Mouse (Mus musculus): ENCODE results near the gene Ipo8.

The Ipo8 gene

DNA sequence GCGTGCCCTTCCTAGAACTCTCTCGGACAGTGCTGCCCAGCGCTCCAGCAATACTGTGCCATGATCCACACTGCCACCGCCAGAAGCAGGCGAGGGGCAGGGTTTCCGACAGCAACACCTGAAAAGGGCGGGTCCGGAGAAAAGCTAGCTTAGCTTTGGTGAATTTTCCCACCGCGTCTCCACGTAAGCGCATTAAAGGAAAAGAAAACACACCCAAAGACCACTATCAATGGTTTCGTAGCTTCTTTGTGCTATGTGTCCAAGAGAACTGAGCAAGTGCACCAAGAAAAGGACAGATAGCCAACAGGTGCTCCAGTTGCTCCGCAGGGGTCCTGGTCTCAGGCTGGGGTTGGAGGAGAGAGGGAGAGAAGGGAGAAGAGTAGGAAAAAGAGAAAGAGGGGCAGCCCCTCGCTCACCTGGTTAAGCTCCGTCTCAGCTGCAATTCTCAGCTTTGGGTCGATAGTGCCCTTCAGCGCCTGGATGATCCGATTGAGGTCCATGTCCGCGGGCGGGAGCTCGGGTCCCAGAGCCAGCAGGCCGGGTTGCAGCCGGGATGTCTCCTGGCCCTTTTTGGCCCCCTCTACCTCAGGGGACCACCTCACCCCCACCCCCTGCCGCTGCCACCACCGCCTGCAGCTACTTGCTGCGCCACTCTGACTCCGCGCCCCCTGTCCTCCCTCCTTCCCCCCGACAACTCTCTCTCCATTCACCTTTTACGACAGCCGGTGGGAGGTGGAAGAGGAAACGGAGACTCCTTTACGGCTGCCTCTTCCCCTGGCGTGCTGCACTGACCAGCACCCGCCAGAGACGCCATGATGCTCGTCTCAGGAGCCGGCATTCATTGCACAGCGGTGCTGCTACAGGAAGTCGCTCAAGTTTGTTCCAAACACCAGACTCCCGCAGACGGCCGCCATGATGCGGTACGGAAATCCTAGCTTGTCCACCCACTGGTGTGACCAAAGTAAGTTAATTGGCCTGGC, at the start of gene Ipo8:
Gene Ipo8 (minus strand): TSS at position 720 of the 980 bp plus-strand sequence.
- in situ Hi-C loops (cut with MboI; ENCODE audit: unreplicated experiment in 2 of 2) = no loop called here

- in situ Hi-C loops (cut with MboI; ENCODE audit: unreplicated experiment in 2 of 2) = no loop called here
Measured at GRCm38 (mm10) chr6:148873911-148874310, 42.6 kb upstream of the Ipo8 start.

DNA sequence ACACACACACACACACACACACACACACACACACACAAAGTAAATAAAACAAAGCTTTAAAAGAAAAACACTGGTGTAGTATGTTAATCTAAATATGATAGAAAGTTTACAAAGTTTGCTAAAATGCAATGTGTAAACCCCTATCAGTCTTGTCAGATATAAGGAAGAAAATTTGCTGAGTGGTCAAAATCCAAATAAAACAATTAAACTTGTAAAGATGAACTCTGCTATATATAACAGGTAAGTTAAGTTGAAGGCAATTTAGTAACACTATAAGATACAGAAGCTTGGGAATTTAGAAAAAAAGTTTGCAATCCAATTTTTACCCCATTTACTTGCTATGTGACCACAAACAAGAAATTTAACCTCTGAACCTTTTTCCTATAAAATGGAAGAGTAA, 14.4 kb upstream of the Ipo8 start:
- in situ Hi-C loops (cut with MboI; ENCODE audit: unreplicated experiment in 2 of 2) = no loop called here

DNA sequence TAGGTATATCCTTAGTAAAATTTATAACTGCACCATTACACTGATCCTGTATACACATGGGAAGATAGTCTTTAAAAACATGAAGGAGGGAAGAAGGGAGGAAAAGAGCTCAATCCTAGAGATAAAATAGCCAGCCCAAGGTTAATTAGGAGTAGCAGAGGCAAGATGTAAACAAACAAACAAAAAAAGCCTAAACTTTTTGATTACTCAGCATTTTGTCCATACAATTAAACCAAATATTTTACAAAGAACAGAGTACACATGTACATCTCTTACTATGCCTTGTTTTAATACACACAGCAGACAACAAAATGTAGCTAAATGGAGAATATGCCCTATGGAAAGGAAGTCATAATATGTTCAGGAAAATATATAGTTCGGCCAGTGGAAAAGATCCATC, 10.5 kb upstream of the Ipo8 start:
- in situ Hi-C loops (cut with MboI; ENCODE audit: unreplicated experiment in 2 of 2) = no loop called here

DNA sequence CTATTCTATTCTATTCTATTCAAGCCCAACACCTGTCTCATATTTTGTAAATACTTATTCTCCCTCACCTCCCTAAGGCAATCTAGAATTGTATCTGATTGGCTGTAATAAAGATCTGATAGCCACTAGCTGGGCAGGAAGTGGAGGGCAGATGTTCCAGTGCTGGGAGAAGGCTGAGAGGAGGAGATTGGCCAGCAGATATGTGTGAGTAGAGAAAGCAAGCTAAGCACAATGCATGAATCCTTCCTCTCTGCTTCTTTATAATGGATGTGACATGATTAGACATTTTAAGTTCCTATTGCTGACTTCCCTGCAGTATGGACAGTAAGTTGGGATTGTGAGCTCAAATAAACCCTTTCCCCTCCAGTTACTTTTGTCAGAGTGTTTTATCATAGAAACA, 7.2 kb upstream of the Ipo8 start:
- in situ Hi-C loops (cut with MboI; ENCODE audit: unreplicated experiment in 2 of 2) = no loop called here

DNA sequence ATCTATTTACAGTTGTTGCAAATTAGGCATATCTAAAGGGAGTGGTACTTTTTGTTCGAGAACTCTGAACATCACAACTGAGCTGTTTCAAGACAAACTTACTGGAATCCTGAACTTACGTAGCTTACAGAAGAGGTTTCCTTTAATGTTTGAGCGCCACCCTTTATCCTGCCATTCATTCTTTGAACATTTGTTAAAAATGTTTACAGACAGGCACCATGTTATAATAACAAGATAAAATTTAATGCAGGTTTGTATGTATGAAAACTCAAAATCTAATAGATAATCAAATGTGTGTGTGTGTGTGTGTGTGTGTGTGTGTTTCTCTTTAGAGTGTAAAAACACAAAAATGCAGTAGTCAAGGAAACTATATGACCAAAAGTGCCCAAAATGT, 458 bp upstream of the Ipo8 start:
- in situ Hi-C loops (cut with MboI; ENCODE audit: unreplicated experiment in 2 of 2) = no loop called here

GRCm38 (mm10) chr6:148830355-148830747, 916 bp downstream of the Ipo8 start:
- in situ Hi-C loops (cut with MboI; ENCODE audit: unreplicated experiment in 2 of 2) = no loop called here

GRCm38 (mm10) chr6:148826119-148826518, 5.1 kb downstream of the Ipo8 start:
- in situ Hi-C loops (cut with MboI; ENCODE audit: unreplicated experiment in 2 of 2) = no loop called here

DNA sequence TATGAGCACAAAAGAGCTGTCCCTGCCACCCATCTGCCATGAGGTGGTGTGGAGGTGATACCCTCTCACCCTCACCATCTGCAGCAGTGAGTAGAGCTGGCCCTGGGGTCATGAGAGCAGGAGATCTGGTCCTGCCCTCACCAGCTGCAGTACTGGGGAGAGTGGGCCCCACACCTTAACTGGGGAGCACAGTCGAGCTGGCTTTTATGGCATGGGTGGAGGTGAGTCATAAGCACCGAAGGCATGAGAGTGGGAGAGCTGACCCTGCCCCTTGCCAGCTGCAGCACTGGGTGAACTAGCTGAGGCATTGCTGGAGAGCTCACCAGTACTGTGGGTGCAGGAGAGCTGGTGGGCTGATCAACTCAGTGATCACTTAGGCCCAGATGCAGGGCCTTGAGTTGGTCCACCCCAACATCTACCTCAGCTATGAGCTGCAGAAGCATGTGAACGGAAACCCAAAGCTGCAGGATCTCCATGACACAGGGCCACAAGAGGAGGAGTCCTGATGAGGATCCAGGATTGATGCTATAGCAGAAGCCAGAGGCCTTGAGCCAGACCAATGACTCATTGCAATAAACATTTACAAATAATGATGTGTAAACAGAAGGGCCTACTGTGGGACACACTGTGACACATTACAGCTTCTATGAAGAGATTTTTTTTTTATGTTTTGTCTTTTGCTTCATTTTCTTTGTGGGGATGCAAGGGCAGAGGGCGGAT, 12.5 kb downstream of the Ipo8 start:
- in situ Hi-C loops (cut with MboI; ENCODE audit: unreplicated experiment in 2 of 2) = no loop called here

DNA sequence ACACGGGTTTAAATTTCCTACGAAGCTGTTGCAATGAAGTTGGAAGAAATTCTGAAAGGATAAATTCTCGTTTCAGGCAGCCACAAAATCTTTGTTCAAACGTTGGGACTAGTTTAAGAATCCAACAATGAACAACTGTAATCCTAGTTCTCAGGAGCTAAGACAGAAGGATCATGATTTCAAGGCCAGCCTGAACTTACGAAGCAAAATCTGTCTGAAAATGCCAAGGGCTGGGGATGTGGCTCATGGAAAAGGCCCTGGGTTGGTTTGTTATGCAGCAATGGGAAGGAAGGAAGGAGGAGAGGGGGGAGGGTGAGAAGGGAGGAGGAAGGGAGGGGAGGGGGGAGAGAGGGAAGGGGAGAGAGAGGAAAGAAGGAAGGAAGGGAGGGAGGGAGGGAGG, 14.5 kb downstream of the Ipo8 start:
- in situ Hi-C loops (cut with MboI; ENCODE audit: unreplicated experiment in 2 of 2) = no loop called here

GRCm38 (mm10) chr6:148811117-148811516, 20.1 kb downstream of the Ipo8 start:
- in situ Hi-C loops (cut with MboI; ENCODE audit: unreplicated experiment in 2 of 2) = no loop called here

GRCm38 (mm10) chr6:148799773-148800172, 31.5 kb downstream of the Ipo8 start:
- in situ Hi-C loops (cut with MboI; ENCODE audit: unreplicated experiment in 2 of 2) = no loop called here

DNA sequence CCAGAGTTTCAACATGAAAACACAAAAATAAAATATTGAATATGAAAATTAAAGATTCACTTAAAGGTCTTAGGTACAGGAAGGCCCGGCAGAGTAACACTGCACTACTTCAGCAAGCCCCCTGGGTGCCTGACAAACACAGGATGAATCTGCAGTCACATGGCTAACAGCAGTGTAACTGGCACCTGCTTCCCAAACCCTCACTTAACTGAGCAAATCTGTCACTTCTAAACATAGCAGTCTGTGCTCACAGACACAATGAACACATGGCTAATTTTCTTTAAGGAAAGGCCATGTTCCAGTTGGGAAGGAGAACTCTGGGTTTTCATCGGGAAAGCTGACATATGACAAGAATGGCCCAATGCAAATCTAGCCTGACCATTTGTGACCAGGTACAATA, 36.1 kb downstream of the Ipo8 start:
- in situ Hi-C loops (cut with MboI; ENCODE audit: unreplicated experiment in 2 of 2) = no loop called here

GRCm38 (mm10) chr6:148789010-148789673, 42.1 kb downstream of the Ipo8 start:
- in situ Hi-C loops (cut with MboI; ENCODE audit: unreplicated experiment in 2 of 2) = no loop called here

GRCm38 (mm10) chr6:148786186-148786585, 45.1 kb downstream of the Ipo8 start:
- in situ Hi-C loops (cut with MboI; ENCODE audit: unreplicated experiment in 2 of 2) = no loop called here

GRCm38 (mm10) chr6:148784418-148784817, 46.8 kb downstream of the Ipo8 start:
- in situ Hi-C loops (cut with MboI; ENCODE audit: unreplicated experiment in 2 of 2) = no loop called here

DNA sequence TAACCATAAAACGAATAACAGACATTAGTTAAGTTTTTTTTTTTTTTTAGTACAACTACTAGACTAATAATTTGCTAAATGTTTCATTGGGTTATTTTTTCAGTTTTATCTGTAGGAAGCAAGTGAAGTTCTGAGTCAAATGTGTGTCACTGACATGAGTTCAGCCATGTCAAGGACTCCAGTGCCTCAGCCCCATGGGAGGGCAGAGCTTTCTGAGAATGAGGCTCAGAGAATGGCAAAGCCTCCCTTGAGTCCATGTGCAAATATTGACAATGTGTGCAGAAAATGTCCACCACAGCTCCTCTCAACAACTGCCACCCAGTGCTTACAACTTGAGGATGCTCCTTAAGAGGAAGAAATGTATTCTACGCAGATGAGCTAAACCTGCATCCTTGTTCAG, 55.0 kb downstream of the Ipo8 start:
- in situ Hi-C loops (cut with MboI; ENCODE audit: unreplicated experiment in 2 of 2) = no loop called here

- in situ Hi-C loops (cut with MboI; ENCODE audit: unreplicated experiment in 2 of 2) = no loop called here
Measured at GRCm38 (mm10) chr6:148771423-148771822, 59.8 kb downstream of the Ipo8 start.

DNA sequence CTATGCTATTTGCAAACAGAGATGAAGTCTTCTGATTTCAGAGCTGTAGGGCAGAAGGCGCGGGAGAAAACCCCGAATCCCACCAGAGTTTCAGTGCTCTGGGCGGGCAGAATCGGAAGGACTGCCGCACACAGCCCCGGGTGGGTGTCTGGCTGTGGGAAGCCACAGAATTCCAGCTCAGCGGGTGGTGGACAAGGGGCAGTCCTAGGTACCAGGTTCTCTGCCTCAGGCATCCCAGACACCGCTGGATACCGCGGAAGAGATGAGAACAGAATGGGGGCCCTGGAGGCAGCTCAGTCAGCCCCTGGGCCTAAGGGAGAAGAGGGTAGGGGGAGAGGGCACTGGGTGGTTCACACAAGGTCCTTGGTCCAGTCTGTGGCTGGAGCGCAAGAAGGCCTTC, 62.8 kb downstream of the Ipo8 start:
- in situ Hi-C loops (cut with MboI; ENCODE audit: unreplicated experiment in 2 of 2) = no loop called here

- in situ Hi-C loops (cut with MboI; ENCODE audit: unreplicated experiment in 2 of 2) = no loop called here
Measured at GRCm38 (mm10) chr6:148767228-148767627, 64.0 kb downstream of the Ipo8 start.

DNA sequence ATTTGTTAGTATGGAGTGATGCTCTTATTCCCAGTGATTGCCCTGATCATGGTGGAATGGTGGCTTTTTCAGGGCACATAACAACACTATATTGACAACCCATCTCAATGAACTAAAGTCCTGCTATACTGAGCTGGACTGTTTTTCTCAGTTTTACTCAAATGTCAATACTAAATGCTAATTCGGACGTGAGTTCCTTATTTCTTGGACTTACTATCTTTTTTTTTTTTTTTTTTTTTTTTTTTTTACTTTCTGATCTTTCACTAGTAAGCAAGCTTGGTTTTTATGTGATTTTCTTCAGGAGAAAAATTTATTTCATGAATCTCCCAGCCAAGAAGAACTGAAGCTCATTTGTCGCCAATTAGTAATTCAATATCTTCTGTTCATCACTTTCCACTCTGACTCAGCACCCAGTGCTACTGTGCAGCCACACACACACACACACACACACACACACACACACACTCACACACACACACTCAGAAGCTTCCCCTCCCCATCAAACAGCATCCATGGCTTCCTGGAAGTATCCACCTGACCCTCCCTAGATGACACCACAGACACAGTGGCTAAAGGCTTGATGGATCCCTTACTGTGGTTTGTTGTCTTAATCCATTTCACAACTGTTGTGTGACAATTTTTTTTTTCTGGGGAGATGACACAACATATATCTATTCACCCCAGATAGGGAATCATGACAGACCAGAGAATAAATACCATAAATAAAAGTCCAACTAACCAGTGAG, 69.1 kb downstream of the Ipo8 start:
- in situ Hi-C loops (cut with MboI; ENCODE audit: unreplicated experiment in 2 of 2) = no loop called here
